Mouse (Mus musculus) urinary bladder, postnatal 25 days (tissue): ENCODE results near the gene Clint1.
"Not testable (repeated sequence)": the region's sequence is repeated elsewhere in the genome, so short reads cannot be mapped to it uniquely, and the experiment has no call there.

ENCODE experiments used
- DNase-seq: peaks from one replicate; pipeline ENCODE4 v3.0.0; 2022; ENCODE audit warnings: low spot score

The Clint1 gene

GRCm38 (mm10) chr11:45848253-45848652 is 3.6 kb upstream of the Clint1 start:
- DNase-seq = no peak

GRCm38 (mm10) chr11:45849203-45849602 is 2.6 kb upstream of the Clint1 start:
- no peak for DNase-seq

DNA sequence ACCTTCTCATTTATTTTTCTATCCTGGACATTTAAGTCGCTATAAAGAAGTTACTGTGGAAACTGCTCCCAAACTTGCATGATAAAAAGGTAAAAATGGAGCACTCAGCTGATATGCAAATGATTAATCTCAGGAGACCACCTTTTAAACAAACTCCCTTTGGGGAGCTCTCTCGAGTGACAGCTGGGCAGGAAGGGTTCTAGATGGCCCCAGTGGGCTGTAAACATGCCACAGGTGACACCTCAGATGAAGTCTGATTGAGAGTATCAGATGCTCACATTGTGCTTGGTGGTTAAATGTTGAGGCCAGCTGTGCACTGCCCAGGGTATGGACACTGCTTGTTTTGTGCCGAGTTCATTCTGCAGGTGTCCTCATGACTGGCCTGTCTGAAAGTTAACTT is 2.0 kb upstream of the Clint1 start:
- no peak for DNase-seq

DNA sequence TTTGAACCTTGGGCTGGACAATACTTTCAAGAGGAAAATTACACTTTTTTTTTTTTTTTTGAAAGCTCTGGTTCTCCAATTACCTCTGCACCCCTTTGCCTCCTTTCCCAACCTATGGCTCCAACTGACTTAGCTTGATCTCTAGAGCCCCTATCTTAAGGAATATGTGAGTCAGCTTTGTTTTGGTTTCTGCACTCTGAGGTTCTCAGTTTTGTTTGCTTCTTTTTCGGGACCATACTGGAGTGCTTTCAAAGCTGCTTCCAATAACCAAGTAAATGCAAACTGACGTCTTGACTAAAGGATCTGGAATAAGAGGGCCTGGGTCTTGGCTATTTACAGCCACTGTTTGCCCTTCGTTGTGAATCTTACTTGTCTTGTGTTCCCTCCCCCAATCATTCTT is 1.5 kb upstream of the Clint1 start:
- no peak for DNase-seq

- DNase-seq = peak; percentile 41
Measured at GRCm38 (mm10) chr11:45852124-45852994, 508 bp downstream of the Clint1 start.

- no peak for DNase-seq
Measured at GRCm38 (mm10) chr11:45852995-45853317, 1.1 kb downstream of the Clint1 start.

DNA sequence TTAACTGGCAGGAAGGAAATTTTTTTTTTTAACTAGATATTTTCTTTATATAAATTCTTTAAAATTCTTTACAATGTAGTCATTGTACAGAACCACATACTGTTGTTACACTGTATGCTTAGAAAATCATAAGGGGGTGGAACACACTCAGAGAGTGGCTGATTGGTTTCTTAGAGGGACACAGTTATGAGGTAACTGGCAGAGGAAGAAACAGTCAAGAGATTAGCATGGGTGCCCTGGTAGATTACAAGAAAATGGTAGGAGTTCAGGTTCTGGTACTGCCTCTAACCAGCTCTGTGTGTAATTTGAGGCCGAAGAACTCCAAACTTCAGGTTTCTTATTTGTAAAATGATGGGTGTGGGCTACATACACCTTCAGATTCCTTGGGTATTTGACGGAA is 2.1 kb downstream of the Clint1 start:
- DNase-seq = no peak

DNA sequence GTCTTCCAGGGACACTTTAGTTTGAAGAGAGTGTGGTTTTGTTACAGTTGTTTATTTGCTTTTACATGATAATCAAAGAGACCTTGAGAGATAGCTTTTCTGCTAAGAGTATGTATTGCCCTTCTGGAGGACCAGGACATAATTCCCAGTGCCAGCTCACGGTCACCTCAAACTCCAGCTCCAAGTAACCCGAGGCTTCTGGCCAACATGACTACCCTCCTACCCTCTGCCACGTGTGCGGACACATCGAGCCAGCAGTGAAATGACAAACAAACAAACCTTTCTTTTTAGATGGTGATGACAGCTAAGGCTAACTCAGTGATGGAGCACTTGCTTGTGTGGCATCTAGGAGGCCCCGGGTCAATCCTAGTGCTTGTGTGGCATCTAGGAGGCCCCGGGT is 2.5 kb downstream of the Clint1 start:
- DNase-seq = no peak

GRCm38 (mm10) chr11:45855407-45856148 is 3.7 kb downstream of the Clint1 start:
- no peak for DNase-seq

DNA sequence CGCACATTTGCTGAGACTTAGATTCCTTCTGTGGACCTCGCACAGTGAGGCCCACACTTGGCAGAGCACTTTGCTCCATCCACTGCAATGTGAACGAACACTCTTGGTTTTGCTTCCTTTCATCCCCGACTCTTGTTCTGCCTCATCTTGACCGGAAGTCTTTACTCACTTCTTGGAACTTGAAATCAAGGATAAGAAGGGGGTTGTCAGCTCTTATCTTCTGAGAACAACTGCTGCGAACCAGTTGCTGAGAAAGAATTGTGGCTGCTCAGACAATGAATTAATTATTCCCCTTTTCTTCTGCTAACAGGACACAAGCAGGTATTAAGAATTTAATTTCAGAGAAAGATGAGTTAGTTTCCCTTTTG is 4.3 kb downstream of the Clint1 start:
- no peak for DNase-seq

GRCm38 (mm10) chr11:45861334-45861733 is 9.5 kb downstream of the Clint1 start:
- DNase-seq = no peak

DNA sequence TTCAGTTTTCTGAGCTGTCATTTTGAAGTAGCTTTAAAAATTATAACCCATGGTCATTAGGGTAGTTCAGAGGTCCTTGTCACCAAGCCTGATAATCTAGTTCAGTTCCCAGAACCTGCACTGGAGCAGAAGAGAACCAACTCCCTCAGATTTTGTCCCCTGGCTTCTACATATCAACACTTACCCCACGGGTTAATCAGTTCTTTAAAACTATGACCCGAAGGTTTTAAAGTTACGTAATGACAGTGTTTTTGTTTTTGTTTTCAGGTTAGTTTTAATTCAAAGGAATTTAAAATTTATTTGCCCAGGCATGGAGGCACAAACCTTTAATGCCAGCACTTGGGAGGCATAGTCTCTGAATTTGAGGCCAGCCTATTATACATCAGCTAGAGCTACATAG is 12.6 kb downstream of the Clint1 start:
- no peak for DNase-seq

DNA sequence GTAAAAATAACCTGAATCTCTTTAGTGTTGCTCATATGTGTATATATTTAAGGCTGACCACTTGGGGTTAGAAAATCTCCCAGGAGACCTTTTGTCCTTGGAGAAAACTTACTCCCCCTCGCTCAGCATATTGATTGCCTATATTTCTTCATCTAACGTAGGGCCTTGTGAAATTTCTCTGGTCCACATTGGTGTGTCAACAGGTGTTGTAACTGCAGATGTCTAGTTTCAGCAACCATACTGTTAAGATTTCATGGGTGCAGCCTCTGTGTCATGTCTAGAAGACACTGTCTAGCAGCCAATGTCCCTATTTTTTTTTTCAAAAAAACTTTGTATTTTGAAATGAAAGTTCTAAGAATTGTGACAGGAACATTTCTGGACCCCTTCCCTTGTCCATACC is 14.0 kb downstream of the Clint1 start:
- no peak for DNase-seq

GRCm38 (mm10) chr11:45866534-45866933 is 14.7 kb downstream of the Clint1 start:
- DNase-seq = no peak

DNA sequence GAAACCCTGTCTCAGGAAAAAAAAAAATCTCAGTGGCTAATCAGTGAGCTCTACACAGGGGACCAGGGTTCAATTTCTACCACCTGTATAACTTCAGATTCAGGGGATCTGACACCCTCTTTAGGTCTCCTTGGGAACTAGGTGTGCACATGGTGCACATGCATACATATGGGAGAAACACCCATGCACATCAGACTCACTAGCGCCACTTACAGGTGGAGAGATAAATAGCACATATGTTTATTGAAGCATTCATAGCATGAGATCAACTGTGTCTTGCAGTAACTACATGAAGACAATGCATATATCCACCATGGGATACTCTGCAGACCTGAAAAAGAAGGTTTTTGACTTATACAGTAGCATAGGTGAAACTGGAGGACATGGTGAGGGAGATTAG is 21.8 kb downstream of the Clint1 start:
- no peak for DNase-seq

DNA sequence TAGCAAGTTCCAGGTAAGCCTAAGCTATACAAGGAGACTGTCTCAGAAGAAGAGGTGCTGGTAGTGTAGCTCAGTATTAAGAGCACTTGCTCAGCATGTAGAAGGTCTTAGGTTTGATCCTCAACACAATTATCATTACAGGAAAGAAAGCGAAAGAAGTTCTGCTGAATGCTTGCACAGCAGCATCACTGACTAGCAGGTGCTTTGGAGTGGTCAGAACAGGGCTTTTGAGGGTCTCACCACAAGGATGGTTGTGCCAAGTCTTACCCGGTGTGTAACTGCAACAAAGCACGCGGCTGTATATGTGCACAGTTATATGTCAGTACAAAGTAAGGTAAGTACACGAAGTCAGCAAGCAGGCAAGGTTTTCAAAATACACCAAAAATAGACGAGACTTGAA is 22.4 kb downstream of the Clint1 start:
- DNase-seq = no peak

GRCm38 (mm10) chr11:45875351-45875935 is 23.6 kb downstream of the Clint1 start:
- DNase-seq = no peak

GRCm38 (mm10) chr11:45876036-45876435 is 24.2 kb downstream of the Clint1 start:
- no peak for DNase-seq

DNA sequence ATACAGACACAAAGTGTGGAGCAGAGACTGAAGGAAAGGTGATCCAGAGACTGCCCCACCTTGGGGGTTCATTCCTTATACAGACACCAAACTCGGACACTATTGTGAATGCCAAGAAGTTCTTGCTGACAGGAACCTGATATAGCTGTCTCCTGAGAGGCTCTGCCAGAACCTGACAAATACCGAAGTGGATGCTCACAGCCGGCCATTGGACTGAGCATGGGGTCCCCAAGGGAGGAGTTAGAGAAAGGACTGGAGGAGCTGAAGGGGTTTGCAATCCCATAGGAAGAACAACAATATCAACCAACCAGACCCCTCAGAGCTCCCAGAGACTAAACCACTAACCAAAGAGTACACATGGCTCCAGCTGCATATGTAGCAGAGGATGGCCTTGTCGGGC is 27.5 kb downstream of the Clint1 start:
- not testable (repeated sequence) for DNase-seq

GRCm38 (mm10) chr11:45881026-45881682 is 29.3 kb downstream of the Clint1 start:
- DNase-seq = no peak

DNA sequence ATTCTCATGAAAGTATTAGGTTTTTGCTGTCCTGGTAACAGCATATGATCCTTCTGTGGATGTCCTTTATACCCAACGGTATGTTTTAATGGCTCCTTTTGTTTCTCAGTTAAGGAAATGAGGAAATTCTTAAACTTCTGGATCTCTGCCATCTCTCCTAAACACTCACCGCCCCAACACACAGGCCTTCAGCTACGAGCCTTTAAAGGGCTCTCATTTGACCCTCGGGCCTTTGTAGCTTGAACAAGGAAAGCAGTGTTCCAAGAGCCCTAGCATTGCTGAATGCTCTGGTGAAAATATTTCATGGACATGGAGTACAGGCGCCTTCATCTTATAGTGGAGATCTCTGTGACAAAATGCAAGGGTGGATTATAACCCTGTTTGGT is 29.8 kb downstream of the Clint1 start:
- DNase-seq = no peak

GRCm38 (mm10) chr11:45883270-45883931 is 31.6 kb downstream of the Clint1 start:
- no peak for DNase-seq
